Mouse (Mus musculus) hindbrain, embryonic 11.5 days (tissue): ENCODE data around the gene Tnfrsf19. TPM values are rescaled to one million over a fixed set of nuclear protein-coding genes. Genes with fewer than 3 reads are reported as not detected.

Experiments used
- ATAC-seq: fragments of 200-750 bp; cut with Nextera tagmentation; 2 replicates; pipeline ENCODE4 v1.8.0; 2017; ENCODE audit warnings: mild to moderate bottlenecking, moderate TSS enrichment, moderate library complexity; ENCODE audit not compliant: low FRiP score
- DNase-seq: peaks from one replicate; pipeline ENCODE4 v3.0.0-alpha.2; 2015; ENCODE audit warnings: low spot score
- H3K27ac ChIP-seq: fragments of 300-500 bp; sonication (generic); 2 replicates; pipeline ENCODE4 v1.5.1; 2014; ENCODE audit warnings: mild to moderate bottlenecking, low read depth, low read length
- H3K27me3 ChIP-seq: fragments of 300-500 bp; sonication (generic); 2 replicates; pipeline ENCODE4 v1.6.1; 2014; ENCODE audit warnings: mild to moderate bottlenecking, low read length, moderate library complexity, mixed read lengths; ENCODE audit not compliant: control insufficient read depth, insufficient read depth
- H3K36me3 ChIP-seq: fragments of 300-500 bp; sonication (generic); 2 replicates; pipeline ENCODE4 v1.6.1; 2014; ENCODE audit warnings: mild to moderate bottlenecking, low read length, moderate library complexity, mixed read lengths; ENCODE audit not compliant: control insufficient read depth, insufficient read depth
- H3K4me1 ChIP-seq: fragments of 300-500 bp; sonication (generic); replicated peaks from 2 replicates; pipeline ENCODE4 v1.6.1; 2014; ENCODE audit warnings: low read length, mixed read lengths; ENCODE audit not compliant: control insufficient read depth, insufficient read depth
- H3K4me2 ChIP-seq: fragments of 300-500 bp; sonication (generic); replicated peaks from 2 replicates; pipeline ENCODE4 v1.6.1; 2014; ENCODE audit warnings: mild to moderate bottlenecking, low read depth, low read length
- H3K4me3 ChIP-seq: fragments of 300-500 bp; sonication (generic); 2 replicates; pipeline ENCODE4 v1.5.1; 2014; ENCODE audit warnings: low read depth, low read length
- H3K9ac ChIP-seq: fragments of 300-500 bp; sonication (generic); 2 replicates; pipeline ENCODE4 v1.6.1; 2014; ENCODE audit warnings: low read depth, low read length
- H3K9me3 ChIP-seq: fragments of 300-500 bp; sonication (generic); 2 replicates; pipeline ENCODE4 v1.6.1; 2016; ENCODE audit warnings: low read length; ENCODE audit not compliant: control insufficient read depth
- WGBS: fragments of 180-500 bp; shearing (Covaris S2); extraction: QIAGEN DNeasy Blood & Tissue Kit; methylation state at CpG from one replicate; pipeline ENCODE4 v1.1.7; 2014; 5-methylcytosine and 5-hydroxymethylcytosine counted together
- polyA plus RNA-seq: library from polyadenylated mRNA; unstranded; fragments of >200 nt; fragmentation: Nextera tagmentation; extraction: Ambion mirVana; gene quantifications from 2 replicates; pipeline ENCODE4 v1.2.1, GENCODE M21; 2014

The Tnfrsf19 gene
- polyA plus RNA-seq, 1 experiment from 2014 or later: 59.6 TPM

GRCm38 (mm10) chr14:60966061-60966460 is 80.2 kb downstream of the Tnfrsf19 start:
- ATAC-seq: no peak
- 91% methylated on average over 4 of the region's 4 CpGs for WGBS

GRCm38 (mm10) chr14:60964016-60964810 is 82.1 kb downstream of the Tnfrsf19 start:
- 84% methylated on average over 7 of the region's 7 CpGs for WGBS
- no peaks in the 10 kb centered on the region for H3K36me3 ChIP-seq
- H3K4me1 ChIP-seq: no peaks in the 10 kb centered on the region

More at GRCm38 (mm10) chr14:60966061-60966460, 80.2 kb downstream of the Tnfrsf19 start:
- H3K27me3 ChIP-seq: no peaks in the 10 kb centered on the region
- no peak overlapping the region for H3K27ac ChIP-seq
- H3K4me3 ChIP-seq: no peak overlapping the region
- no peak overlapping the region for H3K9ac ChIP-seq
- no peak overlapping the region for H3K4me2 ChIP-seq
- no peaks in the 10 kb centered on the region for H3K4me1 ChIP-seq
- DNase-seq: no peak
- no peaks in the 10 kb centered on the region for H3K9me3 ChIP-seq
- no peaks in the 10 kb centered on the region for H3K36me3 ChIP-seq

GRCm38 (mm10) chr14:60957611-60958157 is 88.6 kb downstream of the Tnfrsf19 start:
- Histone ChIP-seq H3K27ac (no peak overlapping the region), H3K4me3 (no peak overlapping the region), H3K9me3 (no peaks in the 10 kb centered on the region), H3K4me2 (no peak overlapping the region), H3K4me1 (no peaks in the 10 kb centered on the region), H3K9ac (no peak overlapping the region), H3K36me3 (no peaks in the 10 kb centered on the region), H3K27me3 (no peaks in the 10 kb centered on the region)
- DNase-seq (no peak), ATAC-seq (no peak)

More at GRCm38 (mm10) chr14:60964016-60964810, 82.1 kb downstream of the Tnfrsf19 start:
- H3K9me3 ChIP-seq: no peaks in the 10 kb centered on the region
- H3K4me3 ChIP-seq: no peak overlapping the region
- ATAC-seq (no peak), DNase-seq (no peak)
- H3K4me2 ChIP-seq: no peak overlapping the region
- no peak overlapping the region for H3K27ac ChIP-seq
- H3K9ac ChIP-seq: no peak overlapping the region
- no peaks in the 10 kb centered on the region for H3K27me3 ChIP-seq

GRCm38 (mm10) chr14:60937481-60938039 is 108.7 kb downstream of the Tnfrsf19 start:
- H3K4me1 ChIP-seq: no peaks in the 10 kb centered on the region
- no peak overlapping the region for H3K9ac ChIP-seq
- H3K4me3 ChIP-seq: no peak overlapping the region
- H3K36me3 ChIP-seq: no peaks in the 10 kb centered on the region
- no peak overlapping the region for H3K4me2 ChIP-seq
- 93% methylated on average over 4 of the region's 4 CpGs for WGBS
- no peak for DNase-seq
- no peaks in the 10 kb centered on the region for H3K9me3 ChIP-seq
- H3K27ac ChIP-seq: no peak overlapping the region
- H3K27me3 ChIP-seq: no peaks in the 10 kb centered on the region
- no peak for ATAC-seq

- H3K27me3 ChIP-seq: no peaks in the 10 kb centered on the region
- no peak overlapping the region for H3K4me3 ChIP-seq
- no peak for ATAC-seq
- H3K27ac ChIP-seq: no peak overlapping the region
- no peak overlapping the region for H3K4me2 ChIP-seq
- DNase-seq: no peak
- H3K9me3 ChIP-seq: no peaks in the 10 kb centered on the region
- no peaks in the 10 kb centered on the region for H3K36me3 ChIP-seq
- H3K9ac ChIP-seq: no peak overlapping the region
- WGBS: 82% methylated on average over 5 of the region's 5 CpGs
- H3K4me1 ChIP-seq: no peaks in the 10 kb centered on the region
Observed at GRCm38 (mm10) chr14:60935705-60936104, 110.6 kb downstream of the Tnfrsf19 start.

GRCm38 (mm10) chr14:60926011-60926410 is 120.3 kb downstream of the Tnfrsf19 start:
- Histone ChIP-seq H3K9me3 (no peaks in the 10 kb centered on the region), H3K4me2 (no peak overlapping the region), H3K27me3 (no peaks in the 10 kb centered on the region), H3K27ac (no peak overlapping the region), H3K36me3 (no peaks in the 10 kb centered on the region), H3K4me1 (no peaks in the 10 kb centered on the region), H3K9ac (no peak overlapping the region), H3K4me3 (no peak overlapping the region)
- no peak for ATAC-seq
- DNase-seq: no peak
- WGBS: 50% methylated on average over 1 of the region's 1 CpGs

- no peak overlapping the region for H3K4me2 ChIP-seq
- no peaks in the 10 kb centered on the region; the same call in 1 of the 2 replicates for H3K4me1 ChIP-seq
- 59% methylated on average over 4 of the region's 4 CpGs for whole genome bisulfite sequencing
- ATAC-seq: no peak
- no peaks in the 10 kb centered on the region for H3K27me3 ChIP-seq
- H3K27ac ChIP-seq: no peak overlapping the region
- H3K9ac ChIP-seq: no peak overlapping the region
- no peaks in the 10 kb centered on the region for H3K36me3 ChIP-seq
- no peaks in the 10 kb centered on the region for H3K9me3 ChIP-seq
- DNase-seq: no peak
- no peak overlapping the region for H3K4me3 ChIP-seq
Observed at GRCm38 (mm10) chr14:60916661-60917060, 129.6 kb downstream of the Tnfrsf19 start.
